Mouse (Mus musculus) C2C12 (cell line): ENCODE measurements around the gene Ptgdr2. TPM values are rescaled to one million over a fixed set of nuclear protein-coding genes. Genes with fewer than 3 reads are reported as not detected.

Experiments
- H3K27me3 ChIP-seq: one replicate; pipeline ENCODE4 v1.6.1; 2011; ENCODE audit not compliant: control insufficient read depth, insufficient read depth, insufficient read length
- H3K36me3 ChIP-seq: one replicate; pipeline ENCODE4 v1.6.1; 2011; ENCODE audit not compliant: control insufficient read depth, insufficient read depth
- H3K4me3 ChIP-seq: one replicate; pipeline ENCODE4 v1.5.1; 2011; ENCODE audit warnings: mild to moderate bottlenecking, control low read depth; ENCODE audit not compliant: poor library complexity, insufficient read depth, severe bottlenecking
- H3K79me2 ChIP-seq: one replicate; pipeline ENCODE4 v1.6.1; 2011; ENCODE audit not compliant: control insufficient read depth, insufficient read depth
- H3K79me3 ChIP-seq: one replicate; pipeline ENCODE4 v1.6.1; 2011; ENCODE audit warnings: low read depth, control low read depth
- H3ac ChIP-seq: one replicate; pipeline ENCODE3; 2011; ENCODE audit warnings: low read depth; ENCODE audit not compliant: control insufficient read depth, insufficient read length
- CEBPB ChIP-seq: IDR thresholded peaks from one replicate; pipeline ENCODE4 v1.6.1; 2011; ENCODE audit warnings: low read depth, mild to moderate bottlenecking, control low read depth, moderate library complexity
- CTCF ChIP-seq: IDR thresholded peaks from one replicate; pipeline ENCODE4 v1.5.1; 2011; ENCODE audit not compliant: control insufficient read depth, insufficient read depth, insufficient read length
- FOSL1 ChIP-seq: IDR thresholded peaks from one replicate; pipeline ENCODE4 v1.8.0; 2011; ENCODE audit warnings: mild to moderate bottlenecking, low read length; ENCODE audit not compliant: poor library complexity, insufficient read depth, severe bottlenecking
- MAX ChIP-seq: IDR thresholded peaks from one replicate; pipeline ENCODE4 v1.6.1; 2011; ENCODE audit warnings: mild to moderate bottlenecking, control low read depth
- MYOD1 ChIP-seq: IDR thresholded peaks from one replicate; pipeline ENCODE4 v1.6.1; 2011; ENCODE audit warnings: low read depth; ENCODE audit not compliant: control insufficient read depth, insufficient read length
- MYOG ChIP-seq: IDR thresholded peaks from one replicate; pipeline ENCODE4 v1.6.1; 2011; ENCODE audit not compliant: control insufficient read depth, insufficient read length; ENCODE audit errors: extremely low read depth
- USF1 ChIP-seq: IDR thresholded peaks from one replicate; pipeline ENCODE4 v1.6.1; 2011; ENCODE audit warnings: low read depth, mild to moderate bottlenecking, control low read depth, moderate library complexity
- polyA plus RNA-seq: library from polyadenylated mRNA; unstranded; fragments of >200 nt; fragmentation: generic; extraction: Trizol; gene quantifications from one replicate; pipeline ENCODE4 v1.2.1, GENCODE M21; 2012; ENCODE audit warnings: missing spikeins

Ptgdr2 gene
- polyA plus RNA-seq, 1 experiment = 0.07 TPM

DNA sequence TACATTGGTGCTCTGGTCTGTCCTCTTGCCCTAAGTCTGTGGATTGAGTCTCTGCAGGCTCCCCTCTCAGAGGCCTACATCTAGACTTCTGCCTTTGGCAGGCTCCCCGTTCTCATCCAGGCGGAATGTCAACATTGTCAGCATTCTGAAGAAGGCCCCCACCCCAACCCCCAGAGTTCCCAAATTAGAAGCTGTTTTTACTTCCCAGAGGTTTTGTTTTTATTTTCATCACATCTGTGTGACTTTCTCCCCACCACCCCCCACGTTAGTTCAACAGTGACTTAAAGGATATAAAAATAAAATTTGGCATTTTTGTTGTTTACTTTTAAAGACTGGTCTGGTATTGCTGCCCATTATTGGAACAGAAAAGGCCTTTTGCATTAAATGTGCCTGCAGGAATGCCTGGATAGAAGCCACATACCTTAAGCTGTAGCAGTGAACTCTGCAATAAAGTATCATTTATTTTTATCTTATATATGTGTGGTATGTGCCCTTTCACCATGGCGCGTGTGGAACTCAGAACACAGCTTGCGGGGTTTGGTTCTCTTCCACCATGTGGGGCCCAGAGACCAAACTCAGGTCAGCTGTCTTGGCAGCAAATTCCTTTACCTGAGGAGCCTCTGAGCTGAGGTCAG is 27.8 kb upstream of the Ptgdr2 start:
- H3K4me3 ChIP-seq = no peak overlapping the region
- TF ChIP-seq MAX (no peak), MYOG (no peak), CTCF (no peak), CEBPB (no peak), MYOD1 (no peak), FOSL1 (no peak), USF1 (no peak)
- no peak overlapping the region for H3ac ChIP-seq
- H3K79me3 ChIP-seq = no peaks in the 10 kb centered on the region
- no peaks in the 10 kb centered on the region for H3K79me2 ChIP-seq
- peaks cover under 1% of the 10 kb centered on the region for H3K27me3 ChIP-seq
- peaks cover 36% of the 10 kb centered on the region for H3K36me3 ChIP-seq

DNA sequence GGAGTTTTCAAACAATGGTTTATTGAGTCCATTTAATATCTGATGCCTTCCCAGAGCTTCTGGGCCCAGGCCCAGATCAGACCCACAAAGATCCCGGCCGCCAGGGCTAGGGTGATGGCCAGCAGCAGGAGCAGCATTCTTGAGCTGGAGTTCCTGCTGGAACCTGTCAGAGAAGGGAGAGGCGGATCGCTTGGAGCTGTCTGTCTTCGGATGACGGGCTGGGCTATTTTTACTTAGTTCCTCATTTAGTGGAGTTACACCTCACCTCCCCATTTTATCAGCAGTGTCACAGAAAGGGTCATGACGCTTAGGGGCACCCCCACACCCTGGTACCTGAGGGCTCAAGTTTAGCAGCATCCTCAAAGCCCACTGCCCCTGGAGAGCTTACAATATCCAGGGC is 22.7 kb upstream of the Ptgdr2 start:
- H3K79me3 ChIP-seq = no peaks in the 10 kb centered on the region
- H3K27me3 ChIP-seq = peaks cover 38% of the 10 kb centered on the region
- H3ac ChIP-seq = no peak overlapping the region
- no peaks in the 10 kb centered on the region for H3K79me2 ChIP-seq
- TF ChIP-seq MYOD1 (no peak), CEBPB (no peak), FOSL1 (no peak), MYOG (no peak), CTCF (no peak), USF1 (no peak), MAX (no peak)
- H3K36me3 ChIP-seq = peaks cover 1% of the 10 kb centered on the region
- no peak overlapping the region for H3K4me3 ChIP-seq

DNA sequence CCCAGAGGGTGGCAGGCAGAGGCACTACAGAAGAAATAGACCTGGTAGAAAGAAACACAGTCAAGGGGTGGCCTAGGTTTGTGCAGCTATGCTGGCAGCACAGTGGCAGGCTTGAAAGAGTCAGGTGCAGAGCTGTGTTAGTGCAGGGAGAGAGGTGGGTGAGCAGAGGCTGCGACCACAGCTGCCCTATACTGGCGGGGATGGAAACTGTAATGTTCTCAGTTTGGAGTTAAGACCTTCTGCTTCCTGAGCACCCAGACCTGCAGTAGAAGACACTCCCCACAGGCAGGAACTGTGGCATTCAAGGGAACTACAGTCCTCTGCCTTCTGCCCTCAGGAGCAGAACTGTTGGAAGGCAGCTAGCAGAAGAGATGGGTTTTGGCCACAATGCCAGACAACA is 22.1 kb upstream of the Ptgdr2 start:
- Histone ChIP-seq H3K4me3 (no peak overlapping the region), H3ac (no peak overlapping the region), H3K36me3 (no peaks in the 10 kb centered on the region), H3K79me3 (no peaks in the 10 kb centered on the region), H3K79me2 (no peaks in the 10 kb centered on the region), H3K27me3 (peaks cover 38% of the 10 kb centered on the region)
- no peak for TF ChIP-seq MAX
- TF ChIP-seq CTCF = no peak
- no peak for TF ChIP-seq CEBPB
- TF ChIP-seq MYOD1 = no peak
- no peak for TF ChIP-seq FOSL1
- TF ChIP-seq USF1 = no peak
- no peak for TF ChIP-seq MYOG

DNA sequence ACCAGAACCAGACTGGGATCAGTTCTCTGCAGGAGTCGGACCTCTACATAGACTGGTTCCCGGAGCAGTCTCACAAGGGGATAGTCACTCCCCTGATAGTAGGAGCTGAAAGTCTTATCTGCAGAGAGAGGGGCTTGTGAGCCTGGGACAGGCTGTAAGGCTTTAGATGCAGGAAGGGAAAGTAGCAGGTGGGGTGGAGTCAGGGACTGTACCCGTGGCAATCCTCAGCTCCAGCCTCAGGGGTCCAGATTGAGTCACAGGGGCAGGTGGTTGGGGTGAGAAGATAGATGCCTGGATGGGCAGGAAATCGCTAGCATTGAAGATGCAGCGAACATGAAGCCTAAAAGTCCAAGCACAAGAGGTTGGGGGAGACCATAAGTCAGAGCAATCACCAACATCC is 20.5 kb upstream of the Ptgdr2 start:
- Histone ChIP-seq H3ac (no peak overlapping the region), H3K27me3 (peaks cover 38% of the 10 kb centered on the region), H3K79me3 (no peaks in the 10 kb centered on the region), H3K4me3 (no peak overlapping the region), H3K36me3 (no peaks in the 10 kb centered on the region), H3K79me2 (no peaks in the 10 kb centered on the region)
- TF ChIP-seq USF1 = no peak
- no peak for TF ChIP-seq MYOD1
- TF ChIP-seq MAX = no peak
- no peak for TF ChIP-seq CTCF
- no peak for TF ChIP-seq MYOG
- TF ChIP-seq FOSL1 = no peak
- no peak for TF ChIP-seq CEBPB

DNA sequence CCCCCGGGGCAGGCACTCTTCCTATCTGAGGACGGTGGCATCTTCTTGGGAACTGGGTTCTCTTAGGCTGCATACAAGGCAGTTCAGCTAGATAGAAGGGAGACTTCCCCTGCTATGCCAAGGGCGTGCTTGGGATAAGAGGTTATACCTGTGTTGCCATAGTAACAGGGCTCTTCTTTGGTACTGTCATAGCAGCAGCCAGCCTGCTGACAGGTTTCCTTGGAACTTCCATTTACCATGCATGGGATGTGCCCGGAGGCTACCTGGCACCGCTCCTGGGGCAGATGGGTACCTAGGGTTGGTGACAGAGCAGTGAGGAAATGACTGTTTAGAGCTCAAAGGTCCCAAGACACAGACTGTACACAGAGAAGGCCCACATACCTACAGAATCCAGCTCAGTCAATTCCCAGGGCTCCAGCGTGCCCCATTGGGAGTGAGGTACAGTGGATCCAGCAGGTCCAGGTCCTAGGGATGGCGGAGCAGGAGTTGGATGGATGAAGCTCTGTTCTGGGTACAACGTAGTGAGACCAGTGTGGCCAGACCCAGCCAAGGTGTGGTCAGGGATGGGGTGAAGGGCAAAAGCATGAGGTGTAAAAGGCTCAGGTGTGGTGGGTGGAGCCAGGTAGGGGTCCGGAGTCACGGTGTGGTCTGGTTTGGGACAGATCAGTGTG is 18.5 kb upstream of the Ptgdr2 start:
- no peaks in the 10 kb centered on the region for H3K79me3 ChIP-seq
- no peak overlapping the region for H3K4me3 ChIP-seq
- H3ac ChIP-seq = no peak overlapping the region
- H3K79me2 ChIP-seq = no peaks in the 10 kb centered on the region
- peaks cover 38% of the 10 kb centered on the region for H3K27me3 ChIP-seq
- no peak for TF ChIP-seq CTCF
- TF ChIP-seq MYOG = no peak
- no peak for TF ChIP-seq USF1
- TF ChIP-seq MYOD1 = no peak
- TF ChIP-seq MAX = no peak
- no peak for TF ChIP-seq CEBPB
- no peak for TF ChIP-seq FOSL1
- H3K36me3 ChIP-seq = no peaks in the 10 kb centered on the region

DNA sequence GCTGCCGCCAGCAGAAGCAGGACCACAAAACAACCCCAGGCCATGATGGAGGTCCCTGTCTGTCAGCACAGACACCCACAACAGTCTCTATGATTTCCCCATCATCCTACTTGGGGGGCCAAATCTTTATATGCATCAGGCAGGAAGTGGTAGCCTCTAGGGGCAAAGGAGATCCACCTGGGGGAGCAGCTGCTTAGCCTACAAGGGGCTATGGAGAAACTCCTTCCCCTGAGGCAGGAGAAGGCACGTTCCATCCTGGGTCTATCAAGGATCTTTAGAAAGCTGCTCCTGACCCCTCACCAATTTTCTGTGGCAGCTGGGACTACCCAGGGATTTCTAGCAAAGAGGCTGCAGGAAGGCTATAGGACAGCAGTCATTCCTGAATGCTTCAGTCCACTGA is 16.4 kb upstream of the Ptgdr2 start, which contains the start of gene Zp1:
Zp1 (minus strand) TSS at position 101 of the 400 bp plus-strand sequence.
- Histone ChIP-seq H3K4me3 (no peak within 1 kb of the TSS), H3K36me3 (no peaks in the 10 kb centered on the region), H3K27me3 (peaks cover 25% of the 10 kb centered on the region), H3K79me3 (no peaks in the 10 kb centered on the region), H3K79me2 (no peaks in the 10 kb centered on the region), H3ac (no peak within 1 kb of the TSS)
- TF ChIP-seq MYOG (no peak), USF1 (no peak)
